Mouse (Mus musculus): Measurements from ENCODE around the gene Cacybp. TPM values are rescaled to one million over a fixed set of nuclear protein-coding genes. Genes with fewer than 3 reads are reported as not detected.

Gene Cacybp
- polyA plus RNA-seq, 1 experiment from 2014 or later = 234 TPM

- H3K27me3 ChIP-seq (replicated peaks) = no peaks in the 10 kb centered on the region
- WGBS = 85% methylated on average over 5 of the region's 5 CpGs
- H3K27ac ChIP-seq = no peak overlapping the region
- no peaks in the 10 kb centered on the region for H3K9me3 ChIP-seq
- no peak for ATAC-seq (ENCODE audit: insufficient read depth, low FRiP score, low read depth)
- H3K4me3 ChIP-seq (replicated peaks) = no peak overlapping the region
- H3K9ac ChIP-seq = no peak overlapping the region
- H3K36me3 ChIP-seq = 0 out of 2 replicates have a peak, but pooled peaks cover 2% of the 10 kb centered on the region
- H3K4me1 ChIP-seq = no peaks in the 10 kb centered on the region
- H3K4me2 ChIP-seq = no peak overlapping the region
Observed at GRCm38 (mm10) chr1:160244689-160245088, 32.0 kb upstream of the Cacybp start.

- WGBS = 84% methylated on average over 2 of the region's 2 CpGs
- no peak overlapping the region for H3K4me3 ChIP-seq (replicated peaks)
- no peaks in the 10 kb centered on the region for H3K4me1 ChIP-seq
- no peaks in the 10 kb centered on the region for H3K27me3 ChIP-seq (replicated peaks)
- H3K27ac ChIP-seq = no peak overlapping the region
- no peak overlapping the region for H3K4me2 ChIP-seq
- 0 out of 2 replicates have a peak, but pooled peaks cover 2% of the 10 kb centered on the region for H3K36me3 ChIP-seq
- no peaks in the 10 kb centered on the region for H3K9me3 ChIP-seq
- no peak overlapping the region for H3K9ac ChIP-seq
- no peak for ATAC-seq (ENCODE audit: insufficient read depth, low FRiP score, low read depth)
Observed at GRCm38 (mm10) chr1:160240091-160240490, 27.4 kb upstream of the Cacybp start.

- 91% methylated on average over 1 of the region's 1 CpGs for WGBS
- H3K4me1 ChIP-seq = no peaks in the 10 kb centered on the region
- no peak for ATAC-seq (ENCODE audit: insufficient read depth, low FRiP score, low read depth)
- no peaks in the 10 kb centered on the region for H3K27me3 ChIP-seq (replicated peaks)
- H3K4me3 ChIP-seq (replicated peaks) = no peak overlapping the region
- H3K36me3 ChIP-seq = 0 out of 2 replicates have a peak, but pooled peaks cover 2% of the 10 kb centered on the region
- no peak overlapping the region for H3K4me2 ChIP-seq
- no peak overlapping the region for H3K27ac ChIP-seq
- no peaks in the 10 kb centered on the region for H3K9me3 ChIP-seq
- no peak overlapping the region for H3K9ac ChIP-seq
Observed at GRCm38 (mm10) chr1:160238852-160239443, 26.3 kb upstream of the Cacybp start.

GRCm38 (mm10) chr1:160237981-160238380 is 25.3 kb upstream of the Cacybp start:
- H3K27me3 ChIP-seq (replicated peaks) = no peaks in the 10 kb centered on the region
- no peaks in the 10 kb centered on the region for H3K4me1 ChIP-seq
- no peak overlapping the region for H3K4me2 ChIP-seq
- H3K9ac ChIP-seq = no peak overlapping the region
- H3K4me3 ChIP-seq (replicated peaks) = no peak overlapping the region
- no peak overlapping the region for H3K27ac ChIP-seq
- no peaks in the 10 kb centered on the region for H3K9me3 ChIP-seq
- H3K36me3 ChIP-seq = 0 out of 2 replicates have a peak, but pooled peaks cover 2% of the 10 kb centered on the region
- ATAC-seq (ENCODE audit: insufficient read depth, low FRiP score, low read depth) = no peak
- 89% methylated on average over 2 of the region's 2 CpGs for WGBS

GRCm38 (mm10) chr1:160233921-160234320 is 21.2 kb upstream of the Cacybp start:
- H3K36me3 ChIP-seq = no peaks in the 10 kb centered on the region
- H3K4me1 ChIP-seq = no peaks in the 10 kb centered on the region
- ATAC-seq (ENCODE audit: insufficient read depth, low FRiP score, low read depth) = no peak
- no peak overlapping the region for H3K4me3 ChIP-seq (replicated peaks)
- H3K27me3 ChIP-seq (replicated peaks) = no peaks in the 10 kb centered on the region
- H3K27ac ChIP-seq = peak overlapping the region; percentile 57; the same call in 1 of the 2 replicates
- no peak overlapping the region for H3K4me2 ChIP-seq
- H3K9ac ChIP-seq = no peak overlapping the region
- H3K9me3 ChIP-seq = no peaks in the 10 kb centered on the region

- no peaks in the 10 kb centered on the region for H3K4me1 ChIP-seq
- H3K27ac ChIP-seq = no peak overlapping the region
- no peak overlapping the region for H3K9ac ChIP-seq
- no peak overlapping the region for H3K4me3 ChIP-seq (replicated peaks)
- H3K36me3 ChIP-seq = no peaks in the 10 kb centered on the region
- ATAC-seq (ENCODE audit: insufficient read depth, low FRiP score, low read depth) = no peak
- H3K9me3 ChIP-seq = no peaks in the 10 kb centered on the region
- no peak overlapping the region for H3K4me2 ChIP-seq
- WGBS = 90% methylated on average over 3 of the region's 3 CpGs
- H3K27me3 ChIP-seq (replicated peaks) = no peaks in the 10 kb centered on the region
Observed at GRCm38 (mm10) chr1:160232113-160232512, 19.4 kb upstream of the Cacybp start.

GRCm38 (mm10) chr1:160231013-160231412 is 18.3 kb upstream of the Cacybp start:
- no peak for ATAC-seq (ENCODE audit: insufficient read depth, low FRiP score, low read depth)
- WGBS = 34% methylated on average over 4 of the region's 4 CpGs

GRCm38 (mm10) chr1:160227850-160228249 is 15.2 kb upstream of the Cacybp start:
- Histone ChIP-seq H3K9ac (no peak overlapping the region), H3K9me3 (no peaks in the 10 kb centered on the region), H3K27me3 (replicated peaks) (no peaks in the 10 kb centered on the region), H3K4me2 (no peak overlapping the region), H3K4me3 (replicated peaks) (no peak overlapping the region), H3K4me1 (no peaks in the 10 kb centered on the region), H3K36me3 (no peaks in the 10 kb centered on the region), H3K27ac (no peak overlapping the region)
- ATAC-seq (ENCODE audit: insufficient read depth, low FRiP score, low read depth) = no peak

More at GRCm38 (mm10) chr1:160231013-160231412, 18.3 kb upstream of the Cacybp start:
- Histone ChIP-seq H3K9ac (no peak overlapping the region), H3K27me3 (replicated peaks) (no peaks in the 10 kb centered on the region), H3K4me1 (no peaks in the 10 kb centered on the region), H3K4me2 (no peak overlapping the region), H3K27ac (no peak overlapping the region), H3K4me3 (replicated peaks) (no peak overlapping the region), H3K9me3 (no peaks in the 10 kb centered on the region), H3K36me3 (no peaks in the 10 kb centered on the region)

GRCm38 (mm10) chr1:160227196-160227595 is 14.5 kb upstream of the Cacybp start:
- Histone ChIP-seq H3K27ac (no peak overlapping the region), H3K9me3 (no peaks in the 10 kb centered on the region), H3K27me3 (replicated peaks) (no peaks in the 10 kb centered on the region), H3K4me3 (replicated peaks) (no peak overlapping the region), H3K9ac (no peak overlapping the region), H3K4me2 (no peak overlapping the region), H3K36me3 (no peaks in the 10 kb centered on the region), H3K4me1 (no peaks in the 10 kb centered on the region)
- no peak for ATAC-seq (ENCODE audit: insufficient read depth, low FRiP score, low read depth)
- WGBS = 86% methylated on average over 4 of the region's 4 CpGs

- H3K27me3 ChIP-seq (replicated peaks) = no peaks in the 10 kb centered on the region
- H3K27ac ChIP-seq = no peak overlapping the region
- no peak overlapping the region for H3K4me3 ChIP-seq (replicated peaks)
- 61% methylated on average over 2 of the region's 2 CpGs for WGBS
- ATAC-seq (ENCODE audit: insufficient read depth, low FRiP score, low read depth) = no peak
- no peaks in the 10 kb centered on the region for H3K36me3 ChIP-seq
- no peak overlapping the region for H3K9ac ChIP-seq
- H3K9me3 ChIP-seq = no peaks in the 10 kb centered on the region
- H3K4me2 ChIP-seq = no peak overlapping the region
- no peaks in the 10 kb centered on the region for H3K4me1 ChIP-seq
Observed at GRCm38 (mm10) chr1:160224093-160224492, 11.4 kb upstream of the Cacybp start.

- Histone ChIP-seq H3K4me3 (replicated peaks) (no peak overlapping the region), H3K27ac (no peak overlapping the region), H3K9ac (no peak overlapping the region), H3K4me1 (no peaks in the 10 kb centered on the region), H3K9me3 (no peaks in the 10 kb centered on the region), H3K4me2 (no peak overlapping the region), H3K36me3 (no peaks in the 10 kb centered on the region), H3K27me3 (replicated peaks) (no peaks in the 10 kb centered on the region)
- 89% methylated on average over 3 of the region's 3 CpGs for WGBS
- no peak for ATAC-seq (ENCODE audit: insufficient read depth, low FRiP score, low read depth)
Observed at GRCm38 (mm10) chr1:160217898-160218297, 5.2 kb upstream of the Cacybp start.

- no peak for ATAC-seq (ENCODE audit: insufficient read depth, low FRiP score, low read depth)
- H3K4me2 ChIP-seq = no peak overlapping the region
- no peak overlapping the region for H3K9ac ChIP-seq
- no peaks in the 10 kb centered on the region for H3K27me3 ChIP-seq (replicated peaks)
- no peak overlapping the region for H3K27ac ChIP-seq
- H3K36me3 ChIP-seq = no peaks in the 10 kb centered on the region
- peaks cover 7% of the 10 kb centered on the region for H3K4me1 ChIP-seq
- WGBS = 91% methylated on average over 7 of the region's 7 CpGs
- no peak overlapping the region for H3K4me3 ChIP-seq (replicated peaks)
- H3K9me3 ChIP-seq = no peaks in the 10 kb centered on the region
Observed at GRCm38 (mm10) chr1:160214171-160214570, 1.5 kb upstream of the Cacybp start.

All from stomach, embryonic 15.5 days (tissue).